Mouse (Mus musculus): ENCODE measurements around the gene Lypd4. TPM values are rescaled to one million over a fixed set of nuclear protein-coding genes. Genes with fewer than 3 reads are reported as not detected.
"Not testable (repeated sequence)": the region's sequence is repeated elsewhere in the genome, so short reads cannot be mapped to it uniquely, and the experiment has no call there.

Lypd4 gene
- polyA plus RNA-seq, 1 experiment from 2014 or later: not detected

- H3K9me3 ChIP-seq (ENCODE audit: control insufficient read depth, low read length): no peaks in the 10 kb centered on the region
- no peaks in the 10 kb centered on the region for H3K27me3 ChIP-seq (ENCODE audit: control insufficient read depth, insufficient read depth, low read length)
- no peaks in the 10 kb centered on the region for H3K4me1 ChIP-seq (ENCODE audit: control insufficient read depth, insufficient read depth, low read length)
- 84% methylated on average over 9 of the region's 9 CpGs for WGBS
- no peaks in the 10 kb centered on the region for H3K36me3 ChIP-seq (ENCODE audit: control insufficient read depth, insufficient read depth, low read length)
- no peak for ATAC-seq (ENCODE audit: low read depth)
- no peak overlapping the region for H3K4me2 ChIP-seq (ENCODE audit: low read depth, low read length)
- no peak overlapping the region for H3K4me3 ChIP-seq (ENCODE audit: low read depth, low read length)
- no peak overlapping the region for H3K27ac ChIP-seq (ENCODE audit: low read depth, low read length)
- no peak overlapping the region for H3K9ac ChIP-seq (replicated peaks; ENCODE audit: low read depth, low read length)
Measured at GRCm38 (mm10) chr7:24845181-24845580, 24.6 kb downstream of the Lypd4 start.

- 44% methylated on average over 5 of the region's 5 CpGs for WGBS
- Histone ChIP-seq H3K27ac (ENCODE audit: low read depth, low read length) (no peak overlapping the region), H3K36me3 (ENCODE audit: control insufficient read depth, insufficient read depth, low read length) (no peaks in the 10 kb centered on the region), H3K4me3 (ENCODE audit: low read depth, low read length) (no peak overlapping the region), H3K9ac (replicated peaks; ENCODE audit: low read depth, low read length) (no peak overlapping the region), H3K9me3 (ENCODE audit: control insufficient read depth, low read length) (no peaks in the 10 kb centered on the region), H3K27me3 (ENCODE audit: control insufficient read depth, insufficient read depth, low read length) (no peaks in the 10 kb centered on the region), H3K4me1 (ENCODE audit: control insufficient read depth, insufficient read depth, low read length) (no peaks in the 10 kb centered on the region), H3K4me2 (ENCODE audit: low read depth, low read length) (no peak overlapping the region)
- ATAC-seq (ENCODE audit: low read depth): no peak
Measured at GRCm38 (mm10) chr7:24844144-24844543, 25.6 kb downstream of the Lypd4 start.

GRCm38 (mm10) chr7:24841009-24841408 is 28.7 kb downstream of the Lypd4 start:
- Histone ChIP-seq H3K27me3 (ENCODE audit: control insufficient read depth, insufficient read depth, low read length) (no peaks in the 10 kb centered on the region), H3K9ac (replicated peaks; ENCODE audit: low read depth, low read length) (no peak overlapping the region), H3K36me3 (ENCODE audit: control insufficient read depth, insufficient read depth, low read length) (no peaks in the 10 kb centered on the region), H3K4me3 (ENCODE audit: low read depth, low read length) (no peak overlapping the region), H3K9me3 (ENCODE audit: control insufficient read depth, low read length) (no peaks in the 10 kb centered on the region), H3K4me1 (ENCODE audit: control insufficient read depth, insufficient read depth, low read length) (no peaks in the 10 kb centered on the region), H3K4me2 (ENCODE audit: low read depth, low read length) (no peak overlapping the region), H3K27ac (ENCODE audit: low read depth, low read length) (no peak overlapping the region)
- WGBS: 54% methylated on average over 4 of the region's 4 CpGs
- no peak for ATAC-seq (ENCODE audit: low read depth)

GRCm38 (mm10) chr7:24840331-24840730 is 29.4 kb downstream of the Lypd4 start:
- WGBS: 58% methylated on average over 3 of the region's 3 CpGs
- H3K4me3 ChIP-seq (ENCODE audit: low read depth, low read length): no peak overlapping the region
- no peak for ATAC-seq (ENCODE audit: low read depth)

GRCm38 (mm10) chr7:24839410-24839808 is 30.3 kb downstream of the Lypd4 start:
- ATAC-seq (ENCODE audit: low read depth): no peak
- Histone ChIP-seq H3K27me3 (ENCODE audit: control insufficient read depth, insufficient read depth, low read length) (no peaks in the 10 kb centered on the region), H3K4me1 (ENCODE audit: control insufficient read depth, insufficient read depth, low read length) (no peaks in the 10 kb centered on the region), H3K27ac (ENCODE audit: low read depth, low read length) (no peak overlapping the region), H3K9me3 (ENCODE audit: control insufficient read depth, low read length) (no peaks in the 10 kb centered on the region), H3K9ac (replicated peaks; ENCODE audit: low read depth, low read length) (no peak overlapping the region), H3K4me2 (ENCODE audit: low read depth, low read length) (no peak overlapping the region), H3K36me3 (ENCODE audit: control insufficient read depth, insufficient read depth, low read length) (no peaks in the 10 kb centered on the region), H3K4me3 (ENCODE audit: low read depth, low read length) (no peak overlapping the region)
- 88% methylated on average over 8 of the region's 8 CpGs for WGBS

More at GRCm38 (mm10) chr7:24840331-24840730, 29.4 kb downstream of the Lypd4 start:
- H3K9me3 ChIP-seq (ENCODE audit: control insufficient read depth, low read length): no peaks in the 10 kb centered on the region
- no peaks in the 10 kb centered on the region for H3K36me3 ChIP-seq (ENCODE audit: control insufficient read depth, insufficient read depth, low read length)
- H3K4me1 ChIP-seq (ENCODE audit: control insufficient read depth, insufficient read depth, low read length): no peaks in the 10 kb centered on the region
- no peak overlapping the region for H3K9ac ChIP-seq (replicated peaks; ENCODE audit: low read depth, low read length)
- H3K4me2 ChIP-seq (ENCODE audit: low read depth, low read length): no peak overlapping the region
- H3K27me3 ChIP-seq (ENCODE audit: control insufficient read depth, insufficient read depth, low read length): no peaks in the 10 kb centered on the region
- H3K27ac ChIP-seq (ENCODE audit: low read depth, low read length): no peak overlapping the region

GRCm38 (mm10) chr7:24838732-24839409 is 30.9 kb downstream of the Lypd4 start:
- not testable (repeated sequence) for H3K9me3 ChIP-seq (ENCODE audit: control insufficient read depth, low read length); H3K9ac ChIP-seq (replicated peaks; ENCODE audit: low read depth, low read length); H3K27me3 ChIP-seq (ENCODE audit: control insufficient read depth, insufficient read depth, low read length); H3K36me3 ChIP-seq (ENCODE audit: control insufficient read depth, insufficient read depth, low read length); H3K4me2 ChIP-seq (ENCODE audit: low read depth, low read length); H3K4me1 ChIP-seq (ENCODE audit: control insufficient read depth, insufficient read depth, low read length); H3K27ac ChIP-seq (ENCODE audit: low read depth, low read length); ATAC-seq (ENCODE audit: low read depth); H3K4me3 ChIP-seq (ENCODE audit: low read depth, low read length)
- WGBS: 71% methylated on average over 11 of the region's 13 CpGs

- no peaks in the 10 kb centered on the region for H3K9me3 ChIP-seq (ENCODE audit: control insufficient read depth, low read length)
- 94% methylated on average over 4 of the region's 4 CpGs for WGBS
- H3K9ac ChIP-seq (replicated peaks; ENCODE audit: low read depth, low read length): no peak overlapping the region
- H3K4me2 ChIP-seq (ENCODE audit: low read depth, low read length): no peak overlapping the region
- no peak overlapping the region for H3K27ac ChIP-seq (ENCODE audit: low read depth, low read length)
- H3K36me3 ChIP-seq (ENCODE audit: control insufficient read depth, insufficient read depth, low read length): no peaks in the 10 kb centered on the region
- no peak for ATAC-seq (ENCODE audit: low read depth)
- no peak overlapping the region for H3K4me3 ChIP-seq (ENCODE audit: low read depth, low read length)
- H3K27me3 ChIP-seq (ENCODE audit: control insufficient read depth, insufficient read depth, low read length): no peaks in the 10 kb centered on the region
- no peaks in the 10 kb centered on the region for H3K4me1 ChIP-seq (ENCODE audit: control insufficient read depth, insufficient read depth, low read length)
Measured at GRCm38 (mm10) chr7:24827181-24827580, 42.6 kb downstream of the Lypd4 start.

- ATAC-seq (ENCODE audit: low read depth): no peak
- 84% methylated on average over 7 of the region's 7 CpGs for WGBS
- H3K27ac ChIP-seq (ENCODE audit: low read depth, low read length): no peak overlapping the region
- H3K4me3 ChIP-seq (ENCODE audit: low read depth, low read length): no peak overlapping the region
- H3K4me2 ChIP-seq (ENCODE audit: low read depth, low read length): no peak overlapping the region
- H3K4me1 ChIP-seq (ENCODE audit: control insufficient read depth, insufficient read depth, low read length): no peaks in the 10 kb centered on the region
- H3K36me3 ChIP-seq (ENCODE audit: control insufficient read depth, insufficient read depth, low read length): no peaks in the 10 kb centered on the region
- H3K9ac ChIP-seq (replicated peaks; ENCODE audit: low read depth, low read length): no peak overlapping the region
- H3K9me3 ChIP-seq (ENCODE audit: control insufficient read depth, low read length): no peaks in the 10 kb centered on the region
- no peaks in the 10 kb centered on the region for H3K27me3 ChIP-seq (ENCODE audit: control insufficient read depth, insufficient read depth, low read length)
Measured at GRCm38 (mm10) chr7:24824452-24824851, 45.3 kb downstream of the Lypd4 start.

- Histone ChIP-seq H3K9ac (replicated peaks; ENCODE audit: low read depth, low read length) (no peak overlapping the region), H3K4me3 (ENCODE audit: low read depth, low read length) (no peak overlapping the region), H3K9me3 (ENCODE audit: control insufficient read depth, low read length) (no peaks in the 10 kb centered on the region), H3K27me3 (ENCODE audit: control insufficient read depth, insufficient read depth, low read length) (no peaks in the 10 kb centered on the region), H3K36me3 (ENCODE audit: control insufficient read depth, insufficient read depth, low read length) (no peaks in the 10 kb centered on the region), H3K27ac (ENCODE audit: low read depth, low read length) (no peak overlapping the region), H3K4me1 (ENCODE audit: control insufficient read depth, insufficient read depth, low read length) (no peaks in the 10 kb centered on the region), H3K4me2 (ENCODE audit: low read depth, low read length) (no peak overlapping the region)
- 3% methylated on average over 3 of the region's 3 CpGs for WGBS
- peak; percentile 58; the same call in 1 of the 2 replicates for ATAC-seq (ENCODE audit: low read depth)
Measured at GRCm38 (mm10) chr7:24817502-24817901, 52.2 kb downstream of the Lypd4 start.

Data from neural tube, embryonic 14.5 days (tissue).